Mouse (Mus musculus) megakaryocyte, embryonic 14.5 days (primary cell): ENCODE results near the gene Ak9. TPM values are rescaled to one million over a fixed set of nuclear protein-coding genes. Genes with fewer than 3 reads are reported as not detected.
A peak's percentile ranks its signal among the peaks of the same experiment; 100 is the strongest.

Source experiments
- H3K27me3 ChIP-seq: replicated peaks from 2 replicates; pipeline ENCODE3; 2012; ENCODE audit warnings: inconsistent platforms
- H3K36me3 ChIP-seq: replicated peaks from 2 replicates; pipeline ENCODE3; 2012; ENCODE audit warnings: low read length, inconsistent platforms, mixed read lengths
- H3K4me1 ChIP-seq: 2 replicates; pipeline ENCODE4 v1.6.1; 2012; ENCODE audit warnings: inconsistent platforms
- H3K4me3 ChIP-seq: replicated peaks from 2 replicates; pipeline ENCODE3; 2012; ENCODE audit warnings: moderate library complexity, mild to moderate bottlenecking, inconsistent platforms
- H3K9me3 ChIP-seq: 2 replicates; pipeline ENCODE4 v1.6.1; 2012; ENCODE audit warnings: inconsistent platforms
- FLI1 ChIP-seq: IDR thresholded peaks from 2 replicates; pipeline ENCODE4 v1.6.1; 2012; ENCODE audit warnings: low read length, inconsistent platforms, mixed read lengths
- GATA1 ChIP-seq: IDR thresholded peaks from 3 replicates; pipeline ENCODE4 v1.6.1; 2012; ENCODE audit warnings: mixed read lengths, low read length, inconsistent platforms, borderline replicate concordance
- polyA plus RNA-seq: library from polyadenylated mRNA; stranded (reverse); fragments of >175 nt; gene quantifications from 2 replicates; pipeline ENCODE4 v1.2.3, GENCODE M21; 2012; ENCODE audit warnings: low replicate concordance; ENCODE audit not compliant: insufficient read depth

The Ak9 gene
- polyA plus RNA-seq, 1 experiment: not detected

DNA sequence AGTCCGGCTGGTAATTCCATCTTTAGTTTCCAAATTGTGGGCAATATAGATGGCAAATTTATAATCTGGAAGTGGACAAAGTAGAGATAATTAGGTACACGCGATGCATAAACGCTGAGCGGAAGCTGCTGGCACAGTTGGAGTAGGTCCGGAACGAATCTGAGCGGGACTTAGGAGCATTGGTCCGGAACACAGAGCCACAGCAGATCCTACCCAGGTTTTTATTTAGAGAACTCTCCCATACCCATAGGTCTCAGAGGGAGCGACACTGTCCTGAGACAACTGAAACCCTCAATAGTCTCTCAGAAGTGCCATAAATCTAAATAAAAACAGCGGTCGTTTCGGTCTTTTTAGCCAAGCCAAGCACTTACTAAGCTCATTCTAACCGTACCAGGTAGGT, 145.9 kb downstream of the Ak9 start:
- peaks cover 41% of the 10 kb centered on the region for H3K4me1 ChIP-seq
- peaks cover 32% of the 10 kb centered on the region for H3K36me3 ChIP-seq
- H3K9me3 ChIP-seq: no peaks in the 10 kb centered on the region
- no peak for TF ChIP-seq GATA1
- no peak for TF ChIP-seq FLI1
- peaks cover 2% of the 10 kb centered on the region for H3K27me3 ChIP-seq
- H3K4me3 ChIP-seq: peak overlapping the region; percentile 94

DNA sequence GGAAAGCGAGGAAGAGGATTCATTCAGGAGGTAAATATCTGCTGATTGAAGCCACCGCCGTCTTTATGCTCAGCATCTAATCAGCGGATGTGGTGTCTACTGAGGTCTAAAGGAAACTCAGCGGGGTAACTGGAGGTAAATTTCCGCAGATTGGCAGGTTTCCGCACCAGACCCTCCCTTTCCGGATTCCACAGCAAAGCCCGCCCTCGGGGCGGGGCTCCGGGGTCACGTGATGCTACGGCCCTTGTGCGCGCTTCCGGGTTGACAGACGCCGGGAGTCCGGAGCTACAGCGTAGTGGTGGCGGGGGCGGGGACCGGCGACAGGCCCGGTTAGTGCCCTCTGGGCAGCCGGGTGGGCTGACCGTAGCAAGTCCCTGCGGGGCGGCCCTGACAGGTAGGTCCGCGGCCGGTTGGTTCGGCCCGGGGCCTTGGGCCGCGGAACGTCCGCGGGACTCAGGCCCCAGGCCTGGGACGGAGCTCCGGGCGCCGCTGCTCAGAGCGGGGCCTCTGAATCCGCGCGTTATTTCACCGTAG, 146.4 kb downstream of the Ak9 start, which contains the start of gene Zbtb24:
Gene Zbtb24, plus strand, starts transcription at position 247 of the 534 bp plus-strand sequence.
- H3K9me3 ChIP-seq: no peaks in the 10 kb centered on the region
- H3K4me3 ChIP-seq: peak within 1 kb of the TSS; percentile 94
- TF ChIP-seq FLI1: peak; percentile 69; the same call in 1 of the 2 replicates
- no peak for TF ChIP-seq GATA1
- H3K4me1 ChIP-seq: peaks cover 45% of the 10 kb centered on the region
- peaks cover 2% of the 10 kb centered on the region for H3K27me3 ChIP-seq
- H3K36me3 ChIP-seq: peaks cover 37% of the 10 kb centered on the region

DNA sequence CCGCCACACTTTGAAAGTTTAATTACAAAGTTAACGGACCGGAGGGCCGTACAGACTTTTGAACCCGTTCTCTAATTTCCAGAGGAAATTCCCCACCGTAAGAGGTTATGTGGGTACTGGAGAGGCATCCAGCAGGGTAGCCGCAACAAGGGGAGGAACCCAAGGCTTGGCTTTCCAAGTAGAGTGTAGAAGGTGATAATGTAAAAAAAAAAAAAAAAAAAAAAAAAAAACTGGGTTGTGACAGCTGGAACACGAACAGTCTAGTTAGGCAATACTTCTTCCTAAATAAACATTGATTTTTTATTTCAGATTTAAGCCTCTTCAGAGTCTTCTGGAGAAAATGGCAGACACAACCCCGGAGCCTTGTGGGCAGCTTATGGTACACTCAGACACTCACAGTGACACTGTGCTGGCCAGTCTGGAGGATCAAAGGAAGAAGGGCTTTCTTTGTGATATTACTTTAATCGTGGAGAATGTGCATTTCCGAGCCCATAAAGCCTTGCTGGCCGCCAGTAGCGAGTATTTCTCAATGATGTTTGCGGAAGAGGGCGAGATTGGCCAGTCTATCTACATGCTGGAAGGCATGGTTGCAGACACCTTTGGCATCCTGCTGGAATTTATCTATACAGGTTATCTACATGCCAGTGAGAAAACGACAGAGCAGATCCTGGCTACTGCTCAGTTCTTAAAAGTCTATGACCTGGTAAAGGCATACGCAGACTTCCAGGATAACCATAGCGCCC, 147.2 kb downstream of the Ak9 start:
- Histone ChIP-seq H3K36me3 (peaks cover 44% of the 10 kb centered on the region), H3K27me3 (peaks cover 2% of the 10 kb centered on the region), H3K4me1 (peaks cover 45% of the 10 kb centered on the region), H3K9me3 (no peaks in the 10 kb centered on the region), H3K4me3 (peak overlapping the region; percentile 94)
- no peak for TF ChIP-seq GATA1
- no peak for TF ChIP-seq FLI1

DNA sequence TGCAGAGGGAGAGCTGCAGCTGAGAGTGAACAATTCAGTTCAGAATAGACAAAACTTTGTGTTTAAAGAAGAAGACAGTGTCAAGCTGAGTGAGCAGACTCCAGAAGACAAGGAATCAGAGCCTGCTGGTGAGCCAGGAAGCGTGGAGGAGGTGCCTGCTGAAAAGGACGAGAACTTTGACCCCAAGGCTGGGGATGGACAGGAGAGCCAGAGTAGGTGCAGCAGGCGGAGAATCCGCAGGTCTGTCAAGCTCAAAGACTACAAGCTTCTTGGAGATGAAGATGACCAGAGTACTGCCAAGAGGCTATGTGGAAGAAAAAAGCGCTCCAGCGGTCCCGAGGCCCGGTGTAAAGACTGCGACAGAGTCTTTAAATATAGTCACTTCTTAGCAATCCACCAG, 147.9 kb downstream of the Ak9 start:
- Histone ChIP-seq H3K9me3 (no peaks in the 10 kb centered on the region), H3K36me3 (peaks cover 52% of the 10 kb centered on the region), H3K4me1 (peaks cover 52% of the 10 kb centered on the region), H3K4me3 (no peak overlapping the region), H3K27me3 (no peaks in the 10 kb centered on the region)
- no peak for TF ChIP-seq GATA1
- no peak for TF ChIP-seq FLI1

DNA sequence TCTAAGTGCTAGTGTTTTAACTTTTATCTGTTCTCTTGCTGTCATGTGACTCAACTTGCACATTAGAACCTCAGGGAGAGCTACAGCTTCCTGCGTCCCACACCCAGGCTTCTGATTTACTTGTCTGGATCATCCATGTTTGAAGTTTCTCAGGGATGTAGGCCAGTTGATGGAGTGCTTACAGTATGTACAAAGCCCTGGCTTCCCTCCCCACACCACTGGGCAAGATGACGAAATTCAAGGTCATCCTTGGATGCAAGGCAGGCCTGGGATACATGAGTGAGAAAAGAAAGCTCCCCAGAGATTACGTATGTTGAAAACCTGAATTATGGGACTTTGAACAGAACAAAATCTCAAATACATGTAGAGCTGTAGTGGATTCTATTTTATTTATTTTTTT, 149.0 kb downstream of the Ak9 start:
- H3K36me3 ChIP-seq: peaks cover 60% of the 10 kb centered on the region

DNA sequence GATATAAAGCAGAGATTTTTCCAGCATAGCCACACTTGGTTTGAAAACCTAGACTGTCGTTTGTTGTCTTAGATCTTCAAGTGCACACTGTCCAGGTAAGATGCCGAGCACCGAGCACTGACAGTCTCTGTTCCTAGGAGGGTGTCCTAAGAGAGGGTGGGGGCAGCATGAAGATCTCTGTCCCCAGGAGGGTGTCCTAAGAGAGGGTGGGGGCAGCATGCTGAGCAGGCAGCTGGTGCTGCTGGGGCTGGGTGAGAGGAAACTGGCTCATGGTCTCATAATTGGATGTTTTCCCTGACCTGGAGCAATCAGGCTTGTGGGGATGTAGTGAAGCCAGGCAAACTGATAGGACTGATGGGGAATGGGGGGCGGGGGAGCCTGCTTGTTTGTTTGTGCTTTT, 156.2 kb downstream of the Ak9 start:
- H3K9me3 ChIP-seq: no peaks in the 10 kb centered on the region
- peaks cover 30% of the 10 kb centered on the region for H3K4me1 ChIP-seq
- TF ChIP-seq GATA1 (no peak), FLI1 (no peak)
- peaks cover 91% of the 10 kb centered on the region for H3K36me3 ChIP-seq
- H3K4me3 ChIP-seq: no peak overlapping the region
- H3K27me3 ChIP-seq: no peaks in the 10 kb centered on the region

More for the DNA sequence above, 149.0 kb downstream of the Ak9 start:
- H3K4me1 ChIP-seq: peaks cover 52% of the 10 kb centered on the region
- H3K9me3 ChIP-seq: no peaks in the 10 kb centered on the region
- no peak overlapping the region for H3K4me3 ChIP-seq
- no peaks in the 10 kb centered on the region for H3K27me3 ChIP-seq
- TF ChIP-seq GATA1 (no peak), FLI1 (no peak)

DNA sequence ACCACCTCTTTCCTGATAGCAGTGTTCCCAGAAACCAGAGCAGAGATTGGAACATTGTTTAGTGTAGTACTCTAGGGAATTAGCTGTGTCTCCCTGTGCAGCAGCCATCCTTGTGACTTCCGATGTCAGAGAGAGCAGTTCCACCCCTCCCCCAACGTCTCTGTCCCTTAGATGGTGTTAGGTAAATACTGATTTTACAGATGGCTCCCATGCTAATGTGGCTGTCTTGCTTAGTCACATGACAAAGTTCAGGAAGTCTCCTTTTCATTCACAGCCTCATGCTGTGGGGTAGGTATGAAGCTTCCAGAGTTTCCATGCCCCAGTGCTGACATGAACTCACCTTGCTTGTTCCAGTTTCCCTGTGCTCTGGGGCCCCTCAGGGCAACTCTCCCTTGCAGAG, 156.7 kb downstream of the Ak9 start:
- Histone ChIP-seq H3K4me1 (peaks cover 28% of the 10 kb centered on the region), H3K36me3 (peaks cover 90% of the 10 kb centered on the region), H3K9me3 (no peaks in the 10 kb centered on the region), H3K27me3 (no peaks in the 10 kb centered on the region), H3K4me3 (no peak overlapping the region)
- TF ChIP-seq GATA1 (no peak), FLI1 (no peak)

DNA sequence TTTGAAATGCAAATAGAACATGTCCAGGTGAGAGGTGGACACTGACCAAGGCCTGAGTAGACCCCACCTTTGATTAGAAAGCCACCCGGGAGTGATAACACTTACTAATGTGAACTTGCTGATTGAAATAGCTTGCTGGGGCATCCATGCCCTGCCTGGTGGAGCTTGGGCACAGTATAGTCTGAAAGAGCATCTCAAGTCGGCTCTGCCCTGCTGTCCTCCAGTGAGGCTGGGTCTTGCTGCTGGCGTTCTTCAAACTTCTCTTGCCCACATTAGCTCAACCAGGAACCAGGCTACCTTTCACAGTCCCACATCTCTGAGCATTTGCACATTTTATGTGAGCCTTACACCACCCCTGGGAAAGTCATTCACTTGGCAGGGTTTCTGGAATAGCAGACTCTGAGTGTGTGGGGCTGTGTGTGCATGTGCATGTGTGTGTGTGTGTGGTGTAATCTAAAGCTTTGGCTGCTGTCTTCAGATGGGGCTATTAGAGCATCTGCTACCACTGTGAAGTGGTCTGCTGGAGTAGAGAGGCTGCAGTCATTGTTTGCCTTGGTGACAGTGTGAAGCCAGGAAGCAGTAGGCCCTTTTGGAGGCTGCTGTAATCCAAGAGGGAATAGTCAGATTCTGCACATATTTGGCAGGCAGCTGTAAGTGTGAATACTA, 157.4 kb downstream of the Ak9 start:
- H3K9me3 ChIP-seq: no peaks in the 10 kb centered on the region
- H3K27me3 ChIP-seq: no peaks in the 10 kb centered on the region
- H3K36me3 ChIP-seq: peaks cover 87% of the 10 kb centered on the region
- H3K4me3 ChIP-seq: no peak overlapping the region
- no peak for TF ChIP-seq GATA1
- no peak for TF ChIP-seq FLI1
- peaks cover 26% of the 10 kb centered on the region for H3K4me1 ChIP-seq

DNA sequence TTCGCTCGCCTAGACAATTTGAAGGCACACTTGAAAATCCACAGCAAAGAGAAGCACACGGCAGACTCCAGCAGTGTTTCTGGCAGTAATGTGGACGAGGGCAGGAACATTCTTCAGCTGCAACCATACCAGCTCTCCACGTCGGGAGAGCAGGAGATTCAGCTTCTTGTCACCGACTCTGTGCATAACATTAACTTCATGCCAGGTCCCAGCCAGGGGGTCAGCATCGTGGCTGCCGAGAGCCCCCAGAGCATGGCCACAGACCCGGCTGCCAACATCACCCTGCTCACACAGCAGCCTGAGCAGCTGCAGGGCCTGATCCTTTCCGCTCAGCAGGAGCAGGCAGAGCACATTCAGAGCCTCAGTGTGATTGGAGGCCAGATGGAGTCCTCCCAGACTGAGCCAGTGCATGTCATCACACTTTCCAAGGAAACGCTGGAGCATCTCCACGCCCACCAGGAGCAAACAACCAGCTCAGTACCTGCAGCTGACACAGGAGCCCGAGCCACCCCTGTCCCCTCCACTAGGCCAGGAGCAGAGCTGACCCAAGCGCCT, 160.7 kb downstream of the Ak9 start:
- Histone ChIP-seq H3K36me3 (peaks cover 78% of the 10 kb centered on the region), H3K9me3 (no peaks in the 10 kb centered on the region), H3K4me1 (peaks cover 26% of the 10 kb centered on the region), H3K4me3 (no peak overlapping the region), H3K27me3 (no peaks in the 10 kb centered on the region)
- TF ChIP-seq GATA1 (no peak), FLI1 (no peak)
